Mouse (Mus musculus): ENCODE measurements at regions not wholly inside any gene's neighbourhood (a gene's known extent, or its start where the extent isn't known, plus 50 kb on each side); places are given as distances from the start of the nearest gene placed in this dataset.

DNA sequence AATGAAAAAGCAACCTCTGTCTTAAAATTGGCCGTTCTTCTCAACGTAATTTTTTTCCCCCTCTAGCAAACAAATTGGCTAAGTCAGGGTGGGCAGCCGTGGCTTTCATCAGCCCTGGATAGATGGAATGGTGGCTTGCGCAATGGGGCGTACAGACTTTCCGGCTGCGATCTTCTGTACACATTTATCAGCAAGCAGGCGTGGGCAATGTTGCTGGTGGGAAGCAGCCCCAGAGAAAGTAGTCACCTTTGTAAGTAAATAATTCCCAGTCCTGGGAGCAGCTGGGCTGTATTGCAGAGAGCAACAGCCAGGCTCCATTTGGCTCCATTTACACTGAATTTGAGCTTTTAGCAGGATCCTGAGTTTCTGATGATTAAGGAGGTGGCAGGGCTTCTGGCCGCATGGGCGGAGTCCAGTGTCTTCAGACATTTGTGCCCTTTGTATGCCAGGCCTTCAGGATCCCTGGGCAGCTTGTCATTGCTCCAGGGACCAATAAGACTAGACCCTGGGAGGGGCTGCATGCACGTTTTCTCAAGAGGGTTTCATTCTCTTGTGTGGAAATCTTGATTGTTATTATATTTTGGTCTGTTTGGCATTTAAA lies 187.9 kb downstream of the Stim2 start:
- Histone ChIP-seq H3K36me3 (ENCODE audit: insufficient read depth, low read length) (no peaks in the 10 kb centered on the region), H3K9me3 (ENCODE audit: low read length) (no peaks in the 10 kb centered on the region), H3K4me3 (ENCODE audit: low read length) (no peak overlapping the region), H3K27ac (no peak overlapping the region), H3K4me2 (ENCODE audit: low read depth, low read length) (no peak overlapping the region), H3K4me1 (ENCODE audit: insufficient read depth, low read length) (no peaks in the 10 kb centered on the region), H3K27me3 (ENCODE audit: insufficient read depth, low read length) (no peaks in the 10 kb centered on the region), H3K9ac (replicated peaks; ENCODE audit: low read length) (no peak overlapping the region)
- WGBS: 71% methylated on average over 11 of the region's 11 CpGs
- no peak for DNase-seq (ENCODE audit: low spot score)
- no peak for TF ChIP-seq CTCF (IDR thresholded peaks at IDR 0.05; ENCODE audit: low read depth)
- no peak for ATAC-seq

DNA sequence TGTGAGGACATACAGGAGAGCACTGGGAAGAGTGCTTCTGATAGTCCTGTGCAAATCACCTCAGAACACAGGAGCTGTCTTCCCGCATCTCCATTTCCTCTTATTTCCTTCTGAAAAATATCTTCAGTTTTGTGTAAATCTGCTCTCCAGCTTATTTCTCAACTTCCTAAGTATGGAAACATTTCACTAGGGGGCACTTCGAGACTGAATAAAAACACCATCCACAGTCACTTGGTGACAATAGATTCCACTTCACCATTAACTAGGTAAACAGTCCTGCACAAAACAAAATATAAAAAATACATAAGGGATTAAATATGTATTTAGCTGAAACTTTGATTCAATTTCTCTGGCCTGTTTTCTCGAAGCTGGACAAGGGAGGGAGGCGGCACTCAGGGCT lies 193.4 kb downstream of the Stim2 start:
- Histone ChIP-seq H3K4me1 (ENCODE audit: insufficient read depth, low read length) (no peaks in the 10 kb centered on the region), H3K9ac (replicated peaks; ENCODE audit: low read length) (no peak overlapping the region), H3K4me2 (ENCODE audit: low read depth, low read length) (no peak overlapping the region), H3K9me3 (ENCODE audit: low read length) (no peaks in the 10 kb centered on the region), H3K4me3 (ENCODE audit: low read length) (no peak overlapping the region), H3K36me3 (ENCODE audit: insufficient read depth, low read length) (no peaks in the 10 kb centered on the region), H3K27ac (no peak overlapping the region), H3K27me3 (ENCODE audit: insufficient read depth, low read length) (no peaks in the 10 kb centered on the region)
- TF ChIP-seq CTCF (IDR thresholded peaks at IDR 0.05; ENCODE audit: low read depth): peak; percentile 59
- ATAC-seq (no peak), DNase-seq (ENCODE audit: low spot score) (peak; percentile 83)
- WGBS: 67% methylated on average over 4 of the region's 4 CpGs

DNA sequence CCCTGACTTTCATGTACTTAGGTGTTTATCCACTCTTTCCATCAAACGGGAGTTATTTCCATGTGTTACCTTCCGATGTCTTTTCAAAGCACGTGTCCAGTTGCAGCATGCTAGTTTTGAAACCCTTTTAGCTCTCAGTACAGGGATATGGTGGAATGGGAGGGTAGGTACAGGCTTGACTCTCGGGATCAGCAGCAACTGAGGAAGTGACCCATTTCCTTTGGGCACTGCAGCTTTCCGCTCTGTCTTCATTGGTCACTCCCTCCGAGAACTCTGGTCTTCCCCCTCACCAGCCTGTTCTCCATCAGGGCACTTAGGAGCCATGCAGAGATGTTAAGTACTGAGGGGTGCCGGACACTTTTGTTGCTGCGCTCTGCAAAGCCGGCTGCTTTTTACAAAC lies 196.5 kb downstream of the Stim2 start:
- no peak overlapping the region for H3K9ac ChIP-seq (replicated peaks; ENCODE audit: low read length)
- no peaks in the 10 kb centered on the region for H3K9me3 ChIP-seq (ENCODE audit: low read length)
- DNase-seq (ENCODE audit: low spot score) (no peak), ATAC-seq (no peak)
- no peak for TF ChIP-seq CTCF (IDR thresholded peaks at IDR 0.05; ENCODE audit: low read depth)
- H3K36me3 ChIP-seq (ENCODE audit: insufficient read depth, low read length): no peaks in the 10 kb centered on the region
- H3K27ac ChIP-seq: no peak overlapping the region
- H3K4me3 ChIP-seq (ENCODE audit: low read length): no peak overlapping the region
- H3K27me3 ChIP-seq (ENCODE audit: insufficient read depth, low read length): no peaks in the 10 kb centered on the region
- no peak overlapping the region for H3K4me2 ChIP-seq (ENCODE audit: low read depth, low read length)
- 81% methylated on average over 9 of the region's 9 CpGs for WGBS
- no peaks in the 10 kb centered on the region for H3K4me1 ChIP-seq (ENCODE audit: insufficient read depth, low read length)

DNA sequence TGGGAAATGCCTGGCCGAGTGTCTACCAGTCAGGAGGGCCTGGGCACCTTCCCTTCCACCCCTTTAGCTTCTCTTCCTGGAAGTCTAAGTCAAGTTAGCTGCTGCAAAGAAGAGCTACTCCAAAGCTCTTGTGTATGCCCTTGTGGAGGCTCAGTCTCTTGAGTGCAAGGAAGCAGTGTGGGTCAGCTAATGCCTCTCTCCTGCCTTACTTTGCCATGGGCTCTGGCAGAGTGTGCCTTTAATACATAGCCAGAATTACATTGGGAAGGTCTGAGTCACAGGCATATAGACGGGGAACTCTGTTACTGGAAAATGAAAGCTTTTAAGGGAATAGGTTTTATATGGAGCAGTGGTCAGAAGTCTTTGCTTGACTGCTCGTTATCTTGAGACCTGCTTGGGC lies 201.7 kb downstream of the Stim2 start:
- H3K4me3 ChIP-seq (ENCODE audit: low read length): no peak overlapping the region
- H3K4me2 ChIP-seq (ENCODE audit: low read depth, low read length): no peak overlapping the region
- H3K27me3 ChIP-seq (ENCODE audit: insufficient read depth, low read length): 0 out of 2 replicates have a peak, but pooled peaks cover 4% of the 10 kb centered on the region
- H3K36me3 ChIP-seq (ENCODE audit: insufficient read depth, low read length): no peaks in the 10 kb centered on the region
- ATAC-seq: no peak
- no peaks in the 10 kb centered on the region for H3K4me1 ChIP-seq (ENCODE audit: insufficient read depth, low read length)
- H3K9me3 ChIP-seq (ENCODE audit: low read length): no peaks in the 10 kb centered on the region
- no peak for DNase-seq (ENCODE audit: low spot score)
- H3K9ac ChIP-seq (replicated peaks; ENCODE audit: low read length): no peak overlapping the region
- TF ChIP-seq CTCF (IDR thresholded peaks at IDR 0.05; ENCODE audit: low read depth): no peak
- 66% methylated on average over 3 of the region's 3 CpGs for WGBS
- H3K27ac ChIP-seq: no peak overlapping the region

DNA sequence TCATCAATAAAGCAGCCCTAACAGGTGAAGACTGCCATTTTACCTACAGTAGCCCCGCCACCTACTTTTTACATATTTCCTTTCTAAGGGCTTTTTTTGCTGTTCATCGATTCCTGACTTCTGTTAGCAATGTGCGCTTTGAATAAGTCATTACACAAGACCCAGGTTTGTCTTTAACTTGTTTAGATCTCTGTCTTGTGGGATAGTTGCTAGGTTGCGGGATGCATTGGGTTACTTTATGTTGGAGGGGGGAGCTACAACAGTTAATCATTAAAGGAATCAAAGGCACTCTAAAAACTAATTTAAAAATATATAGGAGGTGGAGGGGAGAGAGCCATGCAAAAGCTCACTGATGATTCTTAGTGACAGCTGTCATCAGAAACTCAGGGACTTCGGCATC lies 202.3 kb downstream of the Stim2 start:
- TF ChIP-seq CTCF (IDR thresholded peaks at IDR 0.05; ENCODE audit: low read depth): no peak
- ATAC-seq (no peak), DNase-seq (ENCODE audit: low spot score) (no peak)
- Histone ChIP-seq H3K27ac (no peak overlapping the region), H3K4me2 (ENCODE audit: low read depth, low read length) (no peak overlapping the region), H3K27me3 (ENCODE audit: insufficient read depth, low read length) (0 out of 2 replicates have a peak, but pooled peaks cover 4% of the 10 kb centered on the region), H3K4me3 (ENCODE audit: low read length) (no peak overlapping the region), H3K9me3 (ENCODE audit: low read length) (no peaks in the 10 kb centered on the region), H3K9ac (replicated peaks; ENCODE audit: low read length) (no peak overlapping the region), H3K4me1 (ENCODE audit: insufficient read depth, low read length) (no peaks in the 10 kb centered on the region), H3K36me3 (ENCODE audit: insufficient read depth, low read length) (no peaks in the 10 kb centered on the region)
- WGBS: 87% methylated on average over 5 of the region's 5 CpGs

DNA sequence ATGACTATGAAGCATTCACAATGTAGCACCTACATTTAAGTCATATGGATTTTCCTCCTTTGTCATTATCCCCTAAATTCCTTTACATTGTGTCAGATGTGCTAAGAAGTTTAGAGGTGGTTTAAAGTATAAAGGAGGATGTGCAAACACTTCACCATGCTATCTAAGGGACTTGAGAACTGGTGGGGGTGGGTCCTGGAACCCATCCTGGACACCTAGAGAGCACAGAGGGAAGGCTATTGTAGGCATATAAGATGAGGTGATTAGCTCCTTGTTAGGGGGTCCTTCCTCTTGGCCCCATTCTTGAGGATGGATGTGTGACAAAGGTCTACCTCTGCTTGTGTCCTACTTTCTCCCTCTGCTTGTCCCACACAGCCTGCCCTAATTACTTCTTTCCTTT lies 213.2 kb downstream of the Stim2 start:
- H3K27ac ChIP-seq: no peak overlapping the region
- H3K9ac ChIP-seq (replicated peaks; ENCODE audit: low read length): no peak overlapping the region
- no peaks in the 10 kb centered on the region for H3K36me3 ChIP-seq (ENCODE audit: insufficient read depth, low read length)
- no peak for DNase-seq (ENCODE audit: low spot score)
- no peak for ATAC-seq
- H3K27me3 ChIP-seq (ENCODE audit: insufficient read depth, low read length): no peaks in the 10 kb centered on the region
- no peak for TF ChIP-seq CTCF (IDR thresholded peaks at IDR 0.05; ENCODE audit: low read depth)
- no peaks in the 10 kb centered on the region for H3K4me1 ChIP-seq (ENCODE audit: insufficient read depth, low read length)
- no peak overlapping the region for H3K4me2 ChIP-seq (ENCODE audit: low read depth, low read length)
- H3K4me3 ChIP-seq (ENCODE audit: low read length): no peak overlapping the region
- no peaks in the 10 kb centered on the region for H3K9me3 ChIP-seq (ENCODE audit: low read length)

DNA sequence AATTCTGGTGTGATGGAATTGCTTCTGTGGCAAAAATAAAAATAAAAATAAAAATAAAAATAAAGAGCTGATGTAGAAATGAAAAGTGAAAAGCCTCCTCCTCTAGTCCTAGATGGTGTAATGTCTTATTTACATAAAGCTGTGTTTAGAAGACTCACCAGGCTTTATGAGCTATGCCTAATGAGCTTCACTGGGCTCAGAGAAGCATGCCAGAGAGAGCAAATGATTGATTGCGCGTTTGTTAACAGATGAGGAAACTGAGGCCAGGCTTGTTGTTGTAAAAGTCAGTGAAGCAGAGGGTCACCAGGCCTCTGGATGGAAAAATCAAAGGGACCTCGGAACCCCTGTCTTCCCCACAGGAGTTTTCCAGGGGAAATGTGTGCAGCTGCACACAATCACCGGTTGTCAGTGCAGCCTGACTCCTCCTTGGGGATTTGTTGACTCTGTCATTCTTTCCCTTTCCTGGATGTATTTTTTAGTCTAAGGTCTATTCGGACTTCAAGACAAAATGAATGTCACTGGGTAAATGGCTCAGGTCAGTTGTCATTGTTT lies 213.8 kb downstream of the Stim2 start:
- H3K27me3 ChIP-seq (ENCODE audit: insufficient read depth, low read length): no peaks in the 10 kb centered on the region
- no peak overlapping the region for H3K4me2 ChIP-seq (ENCODE audit: low read depth, low read length)
- H3K9ac ChIP-seq (replicated peaks; ENCODE audit: low read length): no peak overlapping the region
- no peaks in the 10 kb centered on the region for H3K4me1 ChIP-seq (ENCODE audit: insufficient read depth, low read length)
- no peak overlapping the region for H3K27ac ChIP-seq
- ATAC-seq: no peak
- WGBS: 60% methylated on average over 5 of the region's 5 CpGs
- H3K9me3 ChIP-seq (ENCODE audit: low read length): no peaks in the 10 kb centered on the region
- no peak for DNase-seq (ENCODE audit: low spot score)
- H3K4me3 ChIP-seq (ENCODE audit: low read length): no peak overlapping the region
- no peaks in the 10 kb centered on the region for H3K36me3 ChIP-seq (ENCODE audit: insufficient read depth, low read length)
- no peak for TF ChIP-seq CTCF (IDR thresholded peaks at IDR 0.05; ENCODE audit: low read depth)
